Comparison of ENCODE assay signal across 11 mouse cellular contexts in the genomic region with DNA sequence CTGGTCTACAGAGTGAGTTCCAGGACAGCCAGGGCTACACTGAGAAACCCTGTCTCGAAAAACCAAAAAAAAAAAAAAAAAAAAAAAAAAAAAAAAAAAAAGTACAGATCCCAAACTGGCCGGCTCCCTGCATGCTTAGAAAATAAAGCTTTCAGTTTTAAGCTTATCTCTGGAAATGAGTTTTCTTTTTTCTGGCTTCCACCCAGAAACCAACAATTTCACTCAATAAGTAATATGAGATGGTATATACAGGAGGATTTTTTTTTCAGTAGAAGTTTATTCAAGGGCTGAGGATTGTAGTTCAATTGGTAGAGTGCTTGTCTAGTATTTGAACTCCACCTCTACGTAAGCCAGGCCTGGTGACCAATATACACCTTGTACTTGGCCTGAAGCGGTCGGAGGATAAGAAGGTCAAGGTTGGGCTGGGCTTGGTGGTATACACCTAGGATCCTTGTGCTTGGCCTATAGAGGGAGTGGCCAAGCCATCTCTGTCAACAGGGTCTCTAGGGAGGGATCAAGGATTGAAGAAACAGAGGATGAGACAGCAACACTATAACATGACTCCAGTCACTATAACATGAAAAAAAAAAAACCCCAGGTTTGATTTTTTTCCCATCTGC.
"Had no signal": no experiment of that assay in that cellular context is flagged by ENCODE, and none has a peak within 500 bp of the region (broad histone marks: within the 10 kb centered on the region; RNA-seq: fewer than 3 reads in every experiment).

No protein-coding gene starts in this region.

- H3K9me3 ChIP-seq: liver, embryonic 15.5 days; midbrain, embryonic 15.5 days had no signal

- DNase-seq: kidney, postnatal 10 days; lung, adult 2 months; lung, postnatal 10 days; retina, postnatal 1 day; thymus, postnatal 4 days had no signal

- H3K27me3 ChIP-seq: liver, embryonic 15.5 days; megakaryocyte, embryonic 14.5 days; midbrain, embryonic 15.5 days; neural tube, embryonic 13.5 days had no signal

- H3K27ac ChIP-seq: limb, embryonic 10.5 days; midbrain, embryonic 15.5 days; neural tube, embryonic 13.5 days; stomach, postnatal 0 days had no signal

- H3K36me3 ChIP-seq: midbrain, embryonic 15.5 days; neural tube, embryonic 13.5 days had no signal

- H3K4me3 ChIP-seq: limb, embryonic 10.5 days; liver, embryonic 15.5 days; megakaryocyte, embryonic 14.5 days; midbrain, embryonic 15.5 days; neural tube, embryonic 13.5 days had no signal
